Mouse (Mus musculus) erythroblast, embryonic 14.5 days (primary cell): ENCODE results near the gene 1700061G19Rik.

Experiments used
- GATA1 ChIP-seq: IDR thresholded peaks from 2 replicates; pipeline ENCODE4 v1.6.1; 2012; ENCODE audit warnings: low read length, inconsistent platforms, mixed read lengths
- TAL1 ChIP-seq: IDR thresholded peaks from 3 replicates; pipeline ENCODE4 v1.6.1; 2012; ENCODE audit warnings: low read length, inconsistent platforms, mixed read lengths

- TF ChIP-seq GATA1 (no peak), TAL1 (no peak)
Measured at GRCm38 (mm10) chr17:56936731-56937130, 61.5 kb downstream of the 1700061G19Rik start.
